Mouse (Mus musculus) ovary, postnatal 14 days (tissue): ENCODE results near the gene Pigh.

Experiments
- DNase-seq: peaks from one replicate; pipeline ENCODE4 v3.0.0; 2022; ENCODE audit warnings: low spot score

The Pigh gene

DNA sequence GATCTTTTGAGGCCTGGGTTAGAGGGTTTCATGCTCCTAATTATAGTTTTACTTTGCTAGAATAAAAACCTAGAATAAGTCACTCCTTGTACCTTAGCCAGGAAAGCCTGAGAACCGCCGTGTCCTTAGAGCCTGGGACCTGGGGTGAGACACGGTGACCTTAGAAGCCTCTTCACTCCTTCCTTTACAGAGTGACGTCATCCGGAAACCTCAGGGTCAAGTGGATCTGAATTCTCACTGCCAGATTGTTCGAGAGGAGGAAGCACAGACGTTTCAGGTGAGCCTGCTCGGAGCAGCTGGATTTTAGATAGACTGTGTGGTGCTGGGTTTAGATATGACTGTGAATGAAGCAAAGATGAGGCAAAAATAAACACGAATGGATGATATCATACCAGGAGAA is 23.0 kb downstream of the Pigh start:
- no peak for DNase-seq

DNA sequence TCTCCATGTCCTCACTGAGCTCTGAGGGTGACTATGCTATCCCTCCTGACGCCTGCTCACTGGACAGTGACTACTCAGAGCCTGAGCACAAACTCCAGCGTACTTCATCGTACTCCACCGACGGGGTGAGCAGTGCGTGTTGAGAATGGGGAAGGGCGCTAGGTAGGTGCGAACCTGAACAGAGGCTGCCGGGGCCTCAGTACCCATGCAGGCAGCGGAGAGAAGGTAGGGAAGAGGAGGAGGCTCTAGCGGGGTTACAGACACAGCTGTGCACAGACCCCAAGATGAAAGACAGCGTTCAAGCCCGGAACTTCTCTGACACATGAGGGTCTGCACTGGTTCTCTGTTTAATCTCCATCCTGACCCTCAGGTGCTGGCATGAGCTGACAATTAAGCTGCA is 25.0 kb downstream of the Pigh start:
- no peak for DNase-seq

DNA sequence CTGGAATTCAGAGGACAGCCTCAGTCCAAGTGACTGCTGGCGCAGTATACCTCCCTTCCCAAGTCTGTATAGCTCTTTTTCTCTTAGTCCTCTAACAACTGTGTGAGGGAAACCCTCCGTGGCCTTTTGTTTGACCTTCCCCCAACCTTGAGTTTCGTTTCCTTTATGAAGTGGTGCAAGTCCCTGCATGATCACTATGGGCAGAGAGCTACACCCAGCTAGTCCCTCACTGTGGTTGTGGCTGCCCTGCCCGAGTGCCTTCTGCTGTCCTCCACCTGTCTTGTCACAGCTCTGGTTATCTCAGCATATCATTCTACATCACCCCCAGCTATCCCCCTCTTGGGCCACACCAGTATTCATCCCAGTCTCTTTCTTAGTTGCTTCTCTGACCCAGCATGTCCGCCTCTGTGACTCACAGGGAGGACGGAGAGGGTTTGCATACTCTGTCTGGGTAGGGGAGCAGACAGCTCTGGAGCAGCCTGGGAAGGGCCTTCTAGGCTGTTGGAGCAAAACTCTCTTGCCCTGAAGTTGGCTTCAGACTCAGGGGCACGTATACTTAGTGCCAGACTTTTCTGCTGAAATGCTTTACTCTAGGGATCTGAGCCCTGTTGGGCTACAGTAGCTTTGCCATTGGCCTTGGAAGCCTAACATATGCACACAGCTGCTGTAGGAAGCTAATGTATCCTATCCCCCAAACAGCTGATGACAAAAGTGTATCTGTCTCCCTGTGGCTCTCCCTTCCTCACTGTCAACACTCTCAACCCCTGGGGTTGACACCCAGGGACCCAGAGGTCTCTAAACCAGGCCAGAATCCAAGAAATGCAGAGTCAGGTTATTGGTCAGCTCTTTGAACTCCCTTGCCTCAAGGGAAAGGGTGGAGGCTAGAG is 28.4 kb downstream of the Pigh start:
- DNase-seq: no peak

DNA sequence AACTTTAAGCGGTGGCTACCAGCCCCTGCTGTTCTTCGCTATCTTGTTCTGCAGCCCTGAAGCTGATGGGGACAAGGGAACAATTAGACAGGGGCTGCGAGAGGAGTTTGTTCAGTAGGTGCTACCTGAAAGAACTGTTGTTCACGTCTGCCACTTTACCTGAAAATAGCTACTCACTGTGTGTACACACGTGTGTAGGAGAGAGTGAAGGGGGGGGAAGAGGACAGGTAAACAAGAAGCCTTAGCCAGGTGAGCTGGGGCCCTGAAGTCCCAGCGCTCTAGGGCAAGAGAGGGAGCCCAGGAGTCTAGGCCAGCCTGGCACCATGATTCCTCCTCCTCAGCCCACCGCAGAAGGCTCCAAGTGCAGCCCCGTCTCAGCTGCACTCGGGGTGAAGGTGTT is 29.3 kb downstream of the Pigh start:
- DNase-seq: no peak

DNA sequence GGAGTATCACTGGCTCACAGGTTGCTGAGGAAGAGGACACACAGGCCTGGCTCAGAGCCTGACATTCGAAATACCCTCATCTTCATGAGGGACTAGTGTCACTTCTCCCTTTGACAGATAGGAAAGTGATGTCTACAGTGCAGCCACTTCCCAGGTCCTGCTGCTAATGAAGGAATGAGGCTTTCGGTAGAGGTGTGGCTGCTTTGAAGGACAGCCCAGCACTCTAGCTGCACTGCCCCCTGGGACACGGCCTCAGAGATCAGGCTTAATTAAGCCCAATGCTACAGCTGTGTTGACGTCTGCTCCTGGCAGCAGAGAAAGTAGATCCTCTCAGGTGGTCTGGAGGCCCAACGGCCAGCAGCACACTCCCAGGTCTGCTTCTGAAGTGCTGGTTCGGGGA is 29.9 kb downstream of the Pigh start:
- DNase-seq: no peak

DNA sequence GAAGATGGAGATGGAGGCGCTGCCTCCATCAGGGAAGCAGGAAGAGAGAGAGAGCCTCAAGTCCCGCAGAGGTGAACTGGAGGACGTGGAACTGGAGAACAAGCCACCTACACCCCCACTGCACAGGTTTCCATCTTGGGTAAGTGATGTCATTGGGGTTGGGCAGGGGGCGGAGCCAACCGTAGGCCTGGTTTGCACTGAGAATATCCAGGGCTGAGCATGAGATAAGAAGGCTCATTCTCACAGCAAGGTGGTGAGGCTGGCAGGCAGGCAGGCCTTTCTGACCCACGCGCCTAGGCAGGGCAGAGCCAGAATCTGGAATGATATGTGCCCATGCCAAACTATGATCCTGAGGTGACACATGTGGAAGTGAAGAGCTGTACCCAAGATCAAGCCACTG is 34.2 kb downstream of the Pigh start:
- no peak for DNase-seq

DNA sequence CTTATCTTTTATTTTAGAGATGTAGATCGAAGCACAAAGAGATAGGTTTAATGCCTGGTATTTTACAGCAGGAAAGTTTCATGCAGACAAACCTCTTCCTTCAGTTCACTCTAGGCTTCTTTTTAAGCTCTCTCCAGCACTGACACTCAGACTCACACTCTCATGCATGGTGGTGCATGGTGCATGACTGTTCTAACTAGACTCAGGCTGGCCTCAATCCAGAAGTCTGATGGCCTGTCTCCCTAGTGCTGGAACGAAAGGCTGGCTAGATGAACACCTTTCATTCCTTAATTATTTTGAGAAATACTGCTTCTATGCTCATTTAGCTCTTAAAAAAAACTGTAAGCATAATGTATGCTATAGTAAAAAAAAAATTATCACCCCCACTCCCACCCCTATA is 37.4 kb downstream of the Pigh start:
- DNase-seq: no peak

DNA sequence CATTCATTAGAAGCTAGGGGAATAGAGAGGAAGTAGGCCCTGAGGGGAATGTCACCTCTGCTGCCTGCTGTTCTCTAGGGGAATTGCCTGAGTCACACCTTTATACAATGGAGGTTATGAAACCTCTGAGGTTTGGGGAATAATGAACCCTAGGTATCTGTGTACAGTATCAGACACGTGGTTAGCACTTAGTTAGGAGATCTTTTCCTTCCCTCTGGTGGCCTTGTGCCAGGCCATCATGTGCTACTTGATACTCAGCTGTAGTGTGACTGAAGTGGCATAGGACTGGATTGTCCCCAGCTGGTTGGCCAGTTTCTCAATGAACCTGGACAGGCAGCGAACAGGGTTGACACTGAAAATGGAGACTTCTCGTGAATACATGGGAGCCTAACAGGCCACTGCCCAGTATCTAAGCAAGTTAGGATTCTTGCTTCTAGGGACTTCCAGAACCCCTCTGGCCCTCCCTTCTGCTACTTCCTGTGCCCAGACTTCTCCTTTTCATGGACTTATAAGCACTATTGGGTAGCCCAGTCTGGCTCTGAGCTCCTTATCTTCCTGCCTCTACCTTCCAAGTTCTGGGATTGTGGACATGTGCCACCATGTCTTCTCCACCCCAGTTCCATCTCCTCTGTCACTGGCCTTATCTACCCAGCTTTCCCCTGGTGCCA is 38.8 kb downstream of the Pigh start:
- DNase-seq: no peak

DNA sequence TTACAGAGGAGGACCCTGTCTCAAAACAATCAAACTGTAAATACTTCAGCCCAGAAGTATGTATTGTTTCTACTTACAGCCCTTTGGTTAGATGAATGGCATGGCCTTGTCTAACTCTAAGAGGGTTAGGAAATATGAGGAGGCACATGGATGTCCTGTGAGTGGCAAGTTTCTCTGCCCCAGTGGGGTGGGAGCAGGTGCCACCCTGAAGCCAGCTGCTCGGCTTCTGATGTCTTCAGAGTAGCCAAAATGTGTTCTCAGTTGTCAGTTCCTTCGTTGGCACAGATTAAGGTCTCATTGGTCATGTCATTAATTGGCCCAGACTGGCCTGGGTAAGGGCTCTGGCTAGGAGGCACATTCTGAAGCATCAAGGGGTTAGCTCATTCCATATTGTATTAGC is 39.6 kb downstream of the Pigh start:
- no peak for DNase-seq

DNA sequence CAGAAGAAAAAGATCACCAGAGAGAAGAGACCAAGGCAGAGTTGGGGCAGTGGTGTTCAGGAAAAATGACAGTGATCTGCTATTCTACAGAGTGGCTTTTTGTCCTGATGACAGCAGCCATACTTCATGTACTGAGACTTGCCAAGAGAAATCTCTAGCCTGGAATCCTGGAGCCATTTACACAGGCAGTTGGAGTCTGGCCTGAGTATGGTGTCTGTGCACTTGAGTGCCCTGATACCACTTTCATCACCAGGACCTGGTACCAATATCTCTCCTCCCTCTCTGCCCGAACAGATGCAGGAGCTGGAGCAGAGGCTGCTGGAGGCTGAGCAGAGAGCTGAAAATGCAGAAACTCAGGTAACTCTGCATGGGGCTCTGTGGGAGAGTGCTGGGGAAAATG is 40.6 kb downstream of the Pigh start:
- DNase-seq: no peak

DNA sequence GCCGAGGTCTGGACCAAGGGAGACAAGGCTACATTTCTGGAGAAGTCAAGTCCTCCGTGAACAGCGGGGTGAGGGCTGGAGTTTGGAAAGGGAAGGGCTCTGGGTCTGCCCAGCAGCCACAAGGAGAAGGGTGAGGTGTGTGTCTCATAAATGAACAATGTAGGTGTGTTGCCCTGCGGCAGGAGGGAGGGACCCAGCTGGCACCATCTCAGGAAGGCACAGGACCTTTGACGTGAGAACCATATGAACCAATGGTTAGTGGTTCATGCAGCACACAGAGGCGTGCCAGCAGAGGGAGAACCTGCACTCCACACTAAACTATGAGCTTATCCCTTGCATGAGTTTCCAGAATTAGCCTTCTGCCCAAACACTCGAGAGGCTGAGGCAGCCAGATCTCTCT is 42.2 kb downstream of the Pigh start:
- no peak for DNase-seq

DNA sequence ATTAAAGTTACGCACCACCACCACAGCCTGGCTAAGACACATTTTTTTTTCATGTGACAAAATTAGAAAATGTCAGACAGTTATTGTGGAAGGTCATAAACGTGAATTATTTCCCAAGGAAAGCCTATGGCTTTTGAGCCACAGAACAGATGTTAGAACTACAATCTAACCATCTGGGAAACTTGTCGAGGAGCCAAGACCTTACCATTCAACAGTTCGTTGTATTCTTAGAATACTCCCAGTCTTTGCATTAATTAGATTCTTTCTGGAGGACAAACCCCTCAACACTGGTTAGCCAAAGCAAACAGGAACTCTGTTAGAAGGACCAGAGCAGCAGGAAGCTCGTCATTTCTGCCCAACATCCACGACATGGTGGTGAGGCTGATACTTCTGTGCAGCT is 43.3 kb downstream of the Pigh start:
- no peak for DNase-seq

DNA sequence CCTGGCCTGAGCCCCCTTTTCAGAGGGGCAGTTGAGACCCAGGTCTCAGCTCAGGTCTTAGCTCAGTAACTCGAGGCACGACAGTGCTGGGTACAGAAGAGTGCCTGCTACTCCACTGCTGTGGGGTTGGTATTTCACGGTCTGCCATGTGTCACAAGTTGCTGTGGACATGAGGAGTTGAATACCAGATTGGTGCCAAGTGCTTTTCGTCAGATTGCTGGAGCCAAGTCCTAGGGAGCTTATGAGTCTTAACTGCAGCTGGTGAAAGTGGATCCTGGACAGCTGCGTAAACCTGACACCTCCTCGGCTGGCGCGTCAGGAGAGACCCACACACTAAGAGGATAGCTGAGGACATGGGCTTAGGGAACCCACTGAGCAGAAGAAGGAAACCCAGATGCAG is 44.8 kb downstream of the Pigh start:
- no peak for DNase-seq

DNA sequence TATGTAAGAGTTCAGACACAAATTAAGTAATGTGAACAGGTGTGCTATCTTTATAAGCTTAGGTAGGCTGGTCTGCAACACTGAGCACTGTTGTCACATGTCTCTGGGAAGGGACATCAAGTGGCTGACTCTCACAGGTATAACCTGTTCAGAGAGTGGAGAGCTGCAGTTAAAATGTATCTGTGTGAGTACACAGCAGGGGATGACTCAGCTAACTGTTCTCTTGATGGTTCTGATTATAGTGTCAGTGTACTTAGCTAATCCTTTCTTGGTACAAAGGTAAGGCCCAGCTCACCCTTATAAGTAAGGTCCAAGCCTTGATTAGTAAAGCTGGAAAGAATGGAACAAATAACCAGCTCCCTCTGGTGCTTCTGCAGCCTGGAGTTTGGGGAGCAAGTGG is 48.0 kb downstream of the Pigh start:
- DNase-seq: no peak

DNA sequence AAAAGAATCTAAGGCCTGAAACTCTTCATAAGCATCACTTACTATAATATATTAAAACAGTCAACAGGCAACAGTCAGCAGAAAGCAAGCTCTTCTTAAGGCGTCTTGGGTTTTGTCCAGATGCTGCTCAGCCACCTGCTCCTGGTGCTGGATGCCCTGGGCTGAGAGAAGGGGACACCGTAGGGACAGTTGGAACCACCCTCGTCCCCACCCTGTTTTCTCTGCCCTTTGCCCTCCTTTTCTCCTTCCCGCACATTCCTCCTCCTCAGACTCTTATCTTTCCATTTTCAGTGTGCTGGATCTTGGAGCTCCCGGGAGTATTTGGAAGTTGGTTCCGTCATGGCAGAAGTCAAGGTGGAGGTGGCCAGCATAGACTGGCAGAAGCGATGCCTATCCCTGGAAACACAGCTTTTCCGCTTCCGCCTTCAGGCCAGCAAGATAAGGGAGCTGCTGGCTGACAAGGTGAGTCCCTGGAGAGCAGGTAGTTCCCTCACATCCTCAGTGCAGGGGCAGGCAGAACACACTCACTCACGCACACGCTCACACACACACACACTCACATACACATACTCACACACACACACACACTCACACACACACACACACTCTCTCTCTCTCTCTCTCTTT is 49.1 kb downstream of the Pigh start:
- DNase-seq: no peak

DNA sequence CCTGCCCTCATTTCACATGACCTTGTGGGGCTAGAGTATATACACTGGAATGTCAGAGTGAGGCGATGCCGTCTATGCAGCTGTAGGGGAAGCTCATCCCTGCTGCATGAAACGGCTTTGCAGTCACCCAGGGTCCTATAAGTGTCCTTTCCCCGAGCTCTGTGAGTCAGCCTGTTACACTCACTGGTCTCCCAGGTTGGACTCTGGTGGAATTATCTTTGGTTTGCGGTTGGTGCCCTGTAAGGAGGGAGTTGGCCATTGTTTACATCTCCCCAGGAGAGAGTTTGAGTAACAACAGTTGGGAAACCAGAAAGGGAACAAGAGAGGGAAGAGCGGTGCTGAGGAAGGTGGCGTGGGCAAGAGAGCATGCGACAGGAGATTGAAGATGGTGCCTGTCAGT is 49.7 kb downstream of the Pigh start:
- no peak for DNase-seq

DNA sequence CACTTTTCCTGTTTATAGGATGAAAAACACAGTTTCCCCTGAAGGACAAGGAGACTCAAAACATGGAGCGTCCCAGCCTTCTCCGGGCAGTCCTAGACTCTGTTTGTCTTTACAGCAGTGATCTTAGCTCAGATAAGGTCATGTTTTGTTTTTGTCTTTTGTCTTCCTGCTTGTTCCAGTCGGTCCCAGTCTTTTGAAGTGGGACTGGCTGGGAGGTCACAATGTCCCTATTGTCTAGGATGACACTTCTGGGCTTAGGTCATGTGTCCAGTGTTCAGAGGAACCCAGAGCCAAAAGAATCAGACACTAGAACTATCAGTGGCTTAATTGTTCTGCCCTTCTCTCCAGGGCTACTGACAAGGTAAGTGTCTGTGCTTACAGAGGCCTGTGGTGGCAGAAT is 54.1 kb downstream of the Pigh start:
- no peak for DNase-seq

DNA sequence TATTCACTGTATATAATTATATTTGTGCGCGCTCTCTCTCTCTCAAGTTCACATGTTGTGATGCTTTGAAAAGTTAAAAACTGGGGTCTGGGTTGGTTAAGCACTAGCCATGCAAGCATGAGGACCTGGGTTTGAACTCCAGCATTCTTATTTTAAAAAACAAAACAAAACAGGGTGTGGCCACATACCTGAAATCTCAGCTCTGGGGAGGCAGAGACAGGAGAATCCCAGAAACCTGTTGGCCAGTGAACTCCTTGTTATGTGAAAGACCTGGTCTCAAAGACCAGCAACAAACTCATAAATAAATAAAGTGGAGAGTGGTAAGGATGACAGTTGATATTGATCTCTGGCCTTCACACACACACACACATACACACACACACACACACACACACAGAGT is 55.1 kb downstream of the Pigh start:
- DNase-seq: no peak
